Mouse (Mus musculus) MN1 (cell line): ENCODE measurements around the gene Syne2.
A peak's percentile ranks its signal among the peaks of the same experiment; 100 is the strongest.
"Not testable (repeated sequence)": the region's sequence is repeated elsewhere in the genome, so short reads cannot be mapped to it uniquely, and the experiment has no call there.

Source experiments
- DNase-seq: peaks from one replicate; pipeline ENCODE4 v3.0.0-alpha.2; 2016; ENCODE audit warnings: low spot score

Gene Syne2

GRCm38 (mm10) chr12:76102621-76103020 lies 284.7 kb downstream of the Syne2 start:
- no peak for DNase-seq

- DNase-seq, result no peak
These were observed 286.8 kb downstream of the Syne2 start for GRCm38 (mm10) chr12:76104596-76105351.

GRCm38 (mm10) chr12:76109646-76110405 lies 291.9 kb downstream of the Syne2 start:
- no peak for DNase-seq

- no peak for DNase-seq
These were observed 293.1 kb downstream of the Syne2 start for GRCm38 (mm10) chr12:76111046-76111445.

- no peak for DNase-seq
These were observed 298.6 kb downstream of the Syne2 start for GRCm38 (mm10) chr12:76116577-76116976.

- no peak for DNase-seq
These were observed 299.8 kb downstream of the Syne2 start for GRCm38 (mm10) chr12:76117632-76118153.

GRCm38 (mm10) chr12:76123223-76123622 lies 305.3 kb downstream of the Syne2 start:
- no peak for DNase-seq

- DNase-seq, result no peak
These were observed 310.4 kb downstream of the Syne2 start for GRCm38 (mm10) chr12:76128306-76128705.

GRCm38 (mm10) chr12:76128831-76129230 lies 310.9 kb downstream of the Syne2 start:
- DNase-seq, result no peak

- DNase-seq, result no peak
These were observed 312.3 kb downstream of the Syne2 start for GRCm38 (mm10) chr12:76130281-76130680.

- DNase-seq, result no peak
These were observed 313.0 kb downstream of the Syne2 start for GRCm38 (mm10) chr12:76130891-76131290.

GRCm38 (mm10) chr12:76132591-76132990 lies 314.7 kb downstream of the Syne2 start:
- no peak for DNase-seq

- DNase-seq, result not testable (repeated sequence)
These were observed 315.1 kb downstream of the Syne2 start for GRCm38 (mm10) chr12:76133081-76133480.

GRCm38 (mm10) chr12:76136701-76137100 lies 318.8 kb downstream of the Syne2 start:
- no peak for DNase-seq

GRCm38 (mm10) chr12:76152389-76152788 lies 334.5 kb downstream of the Syne2 start:
- peak; percentile 23 for DNase-seq
